Mouse (Mus musculus): ENCODE measurements around the gene Calm2.

Calm2 gene

DNA sequence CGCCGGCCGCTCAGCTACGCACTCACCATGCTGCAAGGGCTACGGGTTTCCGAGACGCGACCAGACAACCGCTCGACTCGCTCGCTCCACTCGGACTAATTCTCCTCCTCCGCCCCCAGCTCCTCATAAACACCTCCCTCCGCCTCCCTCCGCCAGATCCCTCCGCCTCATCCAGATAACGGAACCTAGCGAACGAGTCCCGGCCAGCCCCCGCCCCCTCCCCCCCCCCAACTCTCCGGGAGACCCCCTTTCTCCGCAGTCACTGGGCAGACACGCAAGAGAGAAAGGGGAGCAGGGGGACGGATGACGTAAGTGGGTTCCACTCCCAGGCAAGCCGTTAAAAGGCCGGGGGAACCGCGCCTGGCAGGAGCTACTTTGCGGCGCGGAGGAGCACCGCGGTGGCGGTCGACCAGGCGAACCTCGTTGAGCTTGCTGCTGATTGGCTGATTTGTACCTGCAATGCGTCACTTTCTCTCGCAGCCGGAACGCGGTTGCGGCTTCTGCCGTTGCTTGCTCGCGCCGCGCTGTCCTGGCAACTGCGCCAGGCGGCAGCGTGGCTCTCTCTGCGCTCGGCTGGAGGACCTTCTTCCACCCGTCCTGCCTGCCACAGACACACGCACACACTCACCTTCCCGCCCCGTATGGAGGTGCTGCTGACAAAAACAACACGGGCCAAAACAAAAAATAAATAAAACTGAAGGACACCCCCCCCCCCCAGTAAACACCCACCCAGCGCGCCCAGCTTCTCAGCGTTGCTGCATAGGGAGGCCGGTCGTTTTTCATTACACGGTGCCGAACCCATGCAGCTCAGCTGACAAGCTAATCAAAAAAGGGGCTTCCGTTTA, at the start of gene Calm2:
Gene Calm2 (minus strand): TSS at position 169 of the 845 bp plus-strand sequence.
- peak; percentile 90 for DNase-seq (ENCODE audit: low read depth)

DNA sequence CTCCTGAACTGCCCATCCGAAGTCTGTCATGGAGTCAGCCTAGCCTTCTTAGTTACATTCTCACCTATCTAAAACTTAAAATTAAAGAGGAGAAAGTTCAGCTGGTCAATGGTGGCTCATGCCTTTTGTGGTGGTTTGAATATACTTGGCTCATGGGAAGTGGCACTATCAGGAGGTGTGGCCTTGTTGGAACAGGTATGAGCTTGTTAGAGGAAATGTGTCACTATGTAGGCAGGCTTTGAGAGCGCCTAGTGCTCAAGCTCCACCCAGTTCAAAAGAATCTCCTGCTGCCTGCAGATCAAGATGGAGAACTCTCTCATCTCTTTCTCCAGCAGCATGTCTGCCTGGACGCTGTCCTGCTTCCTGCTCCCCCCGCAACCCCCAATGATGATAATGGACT, 48.8 kb upstream of the Calm2 start:
- no peak for DNase-seq (ENCODE audit: low read depth)

GRCm38 (mm10) chr17:87494310-87494709, 47.6 kb upstream of the Calm2 start:
- no peak for DNase-seq (ENCODE audit: low read depth)

DNA sequence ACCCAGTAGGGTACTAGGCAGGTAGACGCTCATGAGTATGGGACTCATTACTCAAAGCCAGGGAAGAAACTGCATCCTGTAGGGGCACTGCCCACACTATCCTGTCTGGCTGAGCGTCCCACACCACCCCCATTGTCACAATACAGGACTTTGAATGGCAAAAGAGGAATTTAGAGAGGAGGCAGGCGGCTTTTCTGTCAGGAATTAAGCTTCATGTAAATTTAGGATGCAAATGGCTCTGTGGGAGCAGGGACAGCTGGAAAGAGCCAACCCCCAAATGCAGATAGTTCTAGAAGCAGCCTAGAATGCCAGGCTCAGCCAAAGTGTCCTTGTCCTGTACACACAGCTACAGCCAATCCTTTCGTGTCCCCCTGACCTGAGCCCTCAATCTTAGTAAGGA, 45.6 kb upstream of the Calm2 start:
- no peak for DNase-seq (ENCODE audit: low read depth)

GRCm38 (mm10) chr17:87490295-87490694, 43.6 kb upstream of the Calm2 start:
- DNase-seq (ENCODE audit: low read depth): no peak

DNA sequence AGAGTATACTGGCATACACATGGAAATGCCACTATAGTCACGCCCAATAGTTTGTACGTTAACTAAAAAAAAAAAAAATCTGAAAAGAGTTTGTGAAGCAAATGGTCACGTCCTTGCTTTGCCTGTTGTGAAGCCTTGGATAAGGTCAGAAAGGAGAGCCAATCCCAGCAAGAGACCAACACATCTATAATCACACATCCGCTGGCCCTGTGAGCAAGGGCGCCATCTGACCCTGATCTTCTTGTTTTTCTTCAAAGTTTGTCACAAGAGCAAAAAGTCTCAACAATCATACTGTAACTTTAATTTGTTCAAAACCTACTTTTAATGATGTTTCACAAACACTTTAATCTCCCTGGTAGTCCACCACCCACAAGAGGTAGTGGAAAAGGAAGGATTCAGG, 39.0 kb upstream of the Calm2 start:
- DNase-seq (ENCODE audit: low read depth): no peak

- no peak for DNase-seq (ENCODE audit: low read depth)
Measured at GRCm38 (mm10) chr17:87482867-87483266, 36.1 kb upstream of the Calm2 start.

DNA sequence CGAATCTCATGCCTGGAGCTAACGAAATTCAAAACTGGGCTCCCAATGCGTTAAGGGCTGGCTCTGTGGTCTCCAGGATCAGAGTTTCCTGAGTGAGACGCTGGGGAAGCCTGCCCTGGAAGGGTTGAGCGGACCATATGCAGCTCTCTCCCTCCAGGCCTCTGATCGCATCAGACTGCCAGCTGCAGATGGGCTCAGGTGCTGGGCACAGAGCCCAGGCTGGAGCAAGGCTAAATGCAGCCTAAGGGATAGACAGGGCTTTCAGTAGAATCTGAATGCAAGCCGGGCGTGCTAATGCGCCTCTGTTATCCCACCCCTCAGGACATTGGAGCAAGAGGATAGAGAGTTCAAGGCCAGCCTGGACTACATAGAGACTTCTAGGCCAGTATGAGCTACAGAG, 31.8 kb upstream of the Calm2 start:
- no peak for DNase-seq (ENCODE audit: low read depth)

- DNase-seq (ENCODE audit: low read depth): no peak
Measured at GRCm38 (mm10) chr17:87477611-87478010, 30.9 kb upstream of the Calm2 start.

DNA sequence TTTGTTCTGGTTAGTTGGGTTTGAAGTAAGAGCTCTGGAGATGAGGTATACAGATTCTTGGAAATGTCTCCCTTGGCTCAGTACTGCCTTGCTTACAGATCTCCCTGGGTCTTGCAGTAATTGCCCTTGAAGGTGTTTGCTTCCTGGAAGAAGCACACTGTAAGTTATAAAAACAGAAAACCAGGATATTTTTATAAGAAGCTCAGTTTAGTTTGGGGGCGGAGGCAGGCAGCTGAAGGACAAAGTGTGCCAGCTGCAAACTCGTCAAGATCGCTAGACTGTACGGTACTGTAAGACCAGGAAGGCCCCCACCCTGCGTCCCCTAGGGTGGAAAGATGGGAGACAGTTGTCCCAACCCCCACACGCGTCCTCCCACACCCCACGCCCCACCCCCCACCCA, 28.6 kb upstream of the Calm2 start:
- no peak for DNase-seq (ENCODE audit: low read depth)

- no peak for DNase-seq (ENCODE audit: low read depth)
Measured at GRCm38 (mm10) chr17:87474501-87474795, 27.7 kb upstream of the Calm2 start.

DNA sequence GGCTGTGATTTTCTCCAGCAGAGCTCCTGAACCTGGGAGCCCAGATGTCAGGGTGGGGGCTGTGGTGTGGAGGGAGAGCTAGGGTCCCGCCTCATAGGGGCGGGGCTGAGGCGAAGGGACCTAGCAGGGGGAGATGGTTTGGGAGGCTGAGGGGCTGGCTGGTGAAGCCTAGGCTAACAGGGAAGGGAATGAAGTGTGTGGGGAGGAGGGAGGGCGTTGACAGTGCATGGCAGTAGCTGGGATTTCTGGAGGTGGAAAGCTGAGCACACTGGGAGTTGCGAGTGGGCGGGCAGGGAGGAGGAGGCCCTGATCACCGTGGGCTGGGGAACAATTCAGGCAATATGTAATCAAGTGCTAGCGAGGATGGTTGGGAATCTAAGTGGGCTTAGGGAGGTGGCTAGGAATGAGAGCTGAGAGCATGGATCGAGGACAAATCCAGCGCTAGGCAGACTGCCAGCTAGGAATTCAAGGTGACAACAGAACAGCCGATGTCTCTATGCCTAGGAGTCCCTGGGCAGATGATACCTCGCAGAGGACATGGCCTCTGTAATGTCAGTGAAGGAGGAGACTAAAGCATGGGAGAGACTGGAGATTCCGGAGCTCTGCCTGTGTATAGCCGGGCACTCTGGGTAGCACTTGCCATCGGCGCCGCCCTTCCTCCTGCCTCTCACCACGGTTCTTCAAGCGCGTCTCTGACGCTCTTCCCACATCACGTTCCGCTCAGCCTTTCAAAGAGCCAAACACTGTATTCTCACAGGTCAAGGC, 27.2 kb upstream of the Calm2 start:
- DNase-seq (ENCODE audit: low read depth): no peak

- DNase-seq (ENCODE audit: low read depth): no peak
Measured at GRCm38 (mm10) chr17:87473441-87473735, 26.7 kb upstream of the Calm2 start.

- DNase-seq (ENCODE audit: low read depth): no peak
Measured at GRCm38 (mm10) chr17:87472879-87473278, 26.1 kb upstream of the Calm2 start.

DNA sequence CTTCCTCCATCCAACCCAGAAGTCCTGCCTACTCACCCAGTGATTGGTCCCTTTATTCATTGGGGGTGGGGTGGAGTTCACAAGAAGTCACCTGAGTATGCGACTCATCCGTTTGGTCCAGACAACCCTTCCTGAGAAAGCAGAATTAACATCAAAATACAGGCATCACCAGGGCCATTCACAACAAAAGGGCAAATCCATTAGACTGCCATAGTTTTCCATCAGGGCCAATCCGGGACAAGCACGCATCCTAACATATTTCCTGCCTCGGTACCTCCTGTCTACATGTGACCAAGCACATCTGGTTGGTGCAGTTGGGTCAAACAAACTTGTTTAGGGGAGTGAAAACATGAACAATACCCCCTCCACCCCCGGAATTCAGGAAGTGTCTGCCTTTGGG, 24.9 kb upstream of the Calm2 start:
- no peak for DNase-seq (ENCODE audit: low read depth)

GRCm38 (mm10) chr17:87470797-87471196, 24.1 kb upstream of the Calm2 start:
- peak; percentile 48 for DNase-seq (ENCODE audit: low read depth)

- no peak for DNase-seq (ENCODE audit: low read depth)
Measured at GRCm38 (mm10) chr17:87470282-87470681, 23.5 kb upstream of the Calm2 start.

- no peak for DNase-seq (ENCODE audit: low read depth)
Measured at GRCm38 (mm10) chr17:87469428-87469827, 22.7 kb upstream of the Calm2 start.

DNA sequence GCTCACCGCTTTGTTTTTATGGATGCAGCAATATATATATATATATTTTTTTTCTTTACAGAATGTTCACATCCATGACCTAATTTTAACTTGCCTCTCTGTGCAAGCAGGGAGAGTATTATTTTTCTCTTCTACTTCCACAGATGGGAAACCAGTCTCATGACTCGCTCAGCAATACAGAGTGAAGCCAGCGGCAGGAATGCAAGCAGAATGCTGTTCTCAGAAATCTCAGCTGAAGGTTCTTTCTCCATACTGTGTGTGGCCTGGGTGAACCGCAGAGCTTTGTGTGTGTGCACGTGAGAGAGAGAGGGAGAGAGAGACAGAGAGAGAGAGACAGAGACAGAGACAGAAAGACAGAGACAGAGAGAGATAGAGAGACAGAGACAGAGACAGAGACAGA, 21.9 kb upstream of the Calm2 start:
- no peak for DNase-seq (ENCODE audit: low read depth)

GRCm38 (mm10) chr17:87461499-87461896, 14.8 kb upstream of the Calm2 start:
- DNase-seq (ENCODE audit: low read depth): no peak

DNA sequence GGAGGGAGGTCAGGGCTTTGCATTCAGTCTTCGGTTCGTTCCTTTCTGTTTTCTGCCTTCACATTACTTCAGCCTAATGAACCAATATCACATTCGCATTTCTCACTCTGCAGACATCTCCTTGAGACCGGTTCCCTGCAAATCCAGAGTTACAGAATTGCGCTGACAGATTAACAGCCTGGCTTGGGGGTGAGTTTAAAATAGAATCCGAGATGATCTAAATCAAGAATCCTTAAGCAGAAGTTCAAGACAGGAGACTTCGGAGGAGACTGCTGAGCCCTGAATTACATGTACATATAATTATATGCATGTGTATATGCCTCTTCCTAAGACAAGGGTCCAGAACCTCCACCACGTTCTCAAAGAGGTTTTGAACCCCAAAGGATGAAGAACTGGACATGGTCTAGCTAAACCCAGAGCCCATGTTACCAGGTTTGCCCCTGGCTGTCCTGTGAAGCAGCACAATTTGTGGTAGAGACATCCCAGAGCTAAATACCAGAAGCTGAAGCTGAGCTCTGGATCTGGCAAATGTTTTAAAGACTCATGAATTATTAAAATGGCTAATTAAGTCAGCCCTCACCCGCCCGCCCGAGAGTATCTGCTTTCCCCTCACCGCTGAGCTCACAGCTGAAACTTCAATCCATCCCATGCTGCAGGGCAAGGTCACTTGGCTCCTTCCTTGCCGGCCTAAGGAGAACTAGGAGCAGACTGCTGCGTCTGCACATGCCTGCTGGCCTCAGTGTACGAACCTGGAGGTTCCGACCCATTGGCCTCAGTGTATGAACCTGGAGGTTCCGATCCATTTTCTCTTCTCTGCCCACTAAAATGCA, 14.1 kb upstream of the Calm2 start:
- DNase-seq (ENCODE audit: low read depth): no peak

DNA sequence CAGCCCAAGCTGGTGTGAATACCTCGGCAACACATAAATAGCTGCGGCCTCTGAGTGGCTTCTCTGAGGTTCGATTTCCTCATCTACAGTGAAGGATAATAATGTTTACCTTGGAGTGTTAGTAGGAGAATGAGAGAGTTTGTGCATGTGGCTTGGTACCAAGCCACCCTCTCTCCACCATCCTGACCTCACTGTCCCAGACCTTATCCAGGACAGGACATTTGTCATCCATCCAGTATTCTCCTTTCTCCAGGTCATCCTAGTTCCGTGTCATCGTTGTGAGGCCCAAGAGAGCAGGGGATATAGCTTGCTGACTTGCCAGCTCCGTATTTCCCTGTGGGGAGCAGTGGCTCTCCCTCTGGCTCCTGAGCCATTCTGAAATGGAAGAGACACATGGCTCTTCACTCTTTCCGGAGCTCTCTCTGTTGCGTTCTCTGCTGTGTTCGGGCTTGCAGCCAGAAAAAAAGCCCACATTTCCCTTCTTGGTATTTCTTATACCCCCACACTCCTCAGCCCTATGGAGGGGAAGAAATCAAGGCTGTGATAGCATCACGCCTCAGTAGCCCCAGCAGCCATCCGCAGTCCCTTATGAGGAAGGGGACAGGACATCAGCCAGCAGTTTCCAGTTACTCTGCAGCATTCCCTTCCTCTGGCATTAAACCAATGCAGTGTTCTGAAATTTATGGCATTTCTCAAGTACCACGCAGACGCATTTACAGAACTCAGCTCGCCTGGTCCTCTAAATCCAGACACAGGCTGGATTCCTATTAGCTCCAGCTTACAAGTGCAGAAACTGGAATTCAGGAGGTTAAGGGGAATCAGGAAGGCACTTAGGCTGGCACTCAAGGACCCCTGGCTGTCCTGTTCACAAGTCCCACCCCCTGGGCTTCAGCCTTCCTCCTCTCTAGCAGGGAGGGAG, 13.3 kb upstream of the Calm2 start:
- DNase-seq (ENCODE audit: low read depth): no peak

All from c-Kit-positive CD71-positive TER-119-negative erythroid progenitor cells, embryonic 14.5 days (primary cell).